Mouse (Mus musculus): ENCODE measurements around the gene Gm28102. TPM values are rescaled to one million over a fixed set of nuclear protein-coding genes. Genes with fewer than 3 reads are reported as not detected.

Gene Gm28102
- polyA plus RNA-seq (2012) = not detected in 2 replicates

GRCm38 (mm10) chrY:88053015-88053414 lies at the start of gene Gm28102:
Gene Gm28102 (plus strand): TSS chrY:88053315.

